Mouse (Mus musculus) C2C12 (cell line): ENCODE results near the gene Hspa1a.
"Not testable (repeated sequence)": the region's sequence is repeated elsewhere in the genome, so short reads cannot be mapped to it uniquely, and the experiment has no call there.

Experiments used
- CTCF ChIP-seq: IDR thresholded peaks from one replicate; pipeline ENCODE4 v1.5.1; 2011; ENCODE audit not compliant: control insufficient read depth, insufficient read depth, insufficient read length
- MAX ChIP-seq: IDR thresholded peaks from one replicate; pipeline ENCODE4 v1.6.1; 2011; ENCODE audit warnings: mild to moderate bottlenecking, control low read depth
- MYOD1 ChIP-seq: IDR thresholded peaks from one replicate; pipeline ENCODE4 v1.6.1; 2011; ENCODE audit warnings: low read depth; ENCODE audit not compliant: control insufficient read depth, insufficient read length
- USF1 ChIP-seq: IDR thresholded peaks from one replicate; pipeline ENCODE4 v1.6.1; 2011; ENCODE audit warnings: low read depth, mild to moderate bottlenecking, control low read depth, moderate library complexity

DNA sequence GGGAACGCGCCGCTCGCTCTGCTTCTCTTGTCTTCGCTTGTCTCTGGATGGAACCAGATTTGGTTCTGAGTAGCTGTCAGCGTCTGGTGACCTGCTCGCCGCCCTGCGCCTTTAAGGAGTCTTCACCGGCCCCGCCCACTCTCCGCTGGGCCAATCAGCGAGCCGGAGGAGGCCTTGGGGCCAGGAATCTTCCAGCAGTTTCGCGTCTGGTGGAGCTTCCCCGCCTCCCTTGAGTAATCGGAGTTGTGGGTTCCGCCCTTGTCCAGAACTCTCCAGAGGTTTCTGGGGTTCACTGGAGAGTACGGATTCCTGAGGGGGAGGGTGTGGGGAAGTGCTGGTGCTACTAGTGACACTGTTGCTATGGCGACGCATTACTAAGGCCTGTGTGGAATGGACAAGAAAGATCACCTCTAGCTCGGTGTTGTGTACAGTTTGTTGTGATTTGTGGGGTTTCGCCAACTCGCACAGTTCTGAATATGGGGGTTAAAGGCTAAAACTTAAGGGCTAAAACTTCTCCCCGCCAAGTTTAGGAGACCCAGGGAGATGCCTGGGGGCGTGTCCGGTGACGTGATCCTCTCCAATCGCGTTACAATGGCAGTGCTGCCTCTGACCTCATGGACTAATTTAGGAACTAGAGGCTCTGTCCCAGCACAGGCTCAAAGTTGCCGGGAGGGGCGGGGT lies at the start of gene Hspa1a, which contains the start of gene Hspa1l:
- not testable (repeated sequence) for TF ChIP-seq CTCF, MAX, MYOD1, USF1
